8 mouse cellular contexts compared by ENCODE assay signal in the genomic region with DNA sequence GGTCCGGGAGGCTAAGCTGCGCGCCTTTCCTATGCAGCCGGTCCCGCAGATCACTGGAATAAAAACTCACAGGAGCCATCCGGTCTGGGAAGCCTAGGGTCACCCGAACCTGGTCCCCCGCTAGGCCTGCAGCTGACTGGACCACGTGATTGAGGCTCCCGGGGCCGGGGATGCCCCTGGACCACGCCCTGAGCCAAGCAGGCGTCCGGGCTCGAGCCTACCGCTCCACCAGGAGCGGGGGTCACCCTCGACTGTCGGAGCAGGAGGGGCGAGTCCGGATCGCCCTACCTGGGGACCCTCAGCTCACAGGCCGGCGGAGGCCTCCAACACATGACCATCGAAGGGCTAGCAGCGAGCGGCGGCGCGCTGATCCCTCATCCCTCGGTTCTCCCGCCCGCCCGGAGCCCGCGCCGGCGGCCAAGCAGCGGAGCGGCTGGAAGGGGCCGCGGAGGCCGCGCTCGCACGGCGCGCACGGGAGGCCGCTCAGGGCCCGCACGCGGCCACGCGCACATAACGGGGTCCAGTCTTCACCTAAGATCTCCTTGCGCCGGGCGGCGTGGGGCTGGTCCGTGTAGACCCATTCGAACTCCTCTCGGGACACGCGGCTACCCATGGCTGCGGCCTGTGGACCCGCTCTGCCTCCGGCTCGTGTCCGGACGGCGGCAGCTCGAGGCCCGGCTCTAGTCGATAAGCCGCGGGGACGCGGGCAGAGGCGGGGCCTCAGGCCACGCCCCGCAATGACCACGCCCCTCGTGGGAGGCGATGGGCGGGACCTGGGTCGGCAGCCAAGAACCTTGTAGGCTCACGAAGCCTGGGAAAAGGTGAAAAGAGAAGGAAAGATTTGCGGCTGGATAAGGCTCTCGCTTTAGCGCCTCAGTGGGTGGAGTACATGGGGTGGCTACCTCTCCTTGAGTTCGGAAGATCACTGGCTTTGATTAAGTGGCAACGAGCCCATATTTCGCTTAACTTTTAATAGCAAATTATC. TPM values are rescaled to one million over a fixed set of nuclear protein-coding genes. Genes with fewer than 3 reads are reported as not detected.
DNase-seq lines count a peak whose midpoint lies in the region; ATAC-seq and TF ChIP-seq lines count a peak whose summit lies in the region.

A gene (minus strand): TSS at position 714 of the 985 bp plus-strand sequence.

- peak within 1 kb of the TSS; percentile 94 for H3K27ac ChIP-seq in gastrocnemius, adult 2 months
- peak within 1 kb of the TSS; percentile 90 for H3K27ac ChIP-seq in hindbrain, postnatal 0 days
- H3K27ac ChIP-seq in left cerebral cortex, adult 2 months: peak within 1 kb of the TSS; percentile 90

- no peaks in the 10 kb centered on the region for H3K27me3 ChIP-seq in hindbrain, postnatal 0 days (ENCODE audit: insufficient read depth, low read length)

- no peak for TF ChIP-seq CTCF in gastrocnemius, adult 2 months (IDR thresholded peaks at IDR 0.05)
- no peak for TF ChIP-seq CTCF in hindbrain, postnatal 0 days (IDR thresholded peaks at IDR 0.05; ENCODE audit: low read depth)
- no peak for TF ChIP-seq CTCF in left cerebral cortex, adult 2 months (IDR thresholded peaks at IDR 0.05)

- peak within 1 kb of the TSS; percentile 98 for H3K4me3 ChIP-seq in gastrocnemius, adult 2 months
- H3K4me3 ChIP-seq in hindbrain, postnatal 0 days (ENCODE audit: low read length): peak within 1 kb of the TSS; percentile 88
- H3K4me3 ChIP-seq in left cerebral cortex, adult 2 months: peak within 1 kb of the TSS; percentile 77

- H3K9ac ChIP-seq in hindbrain, postnatal 0 days (replicated peaks; ENCODE audit: low read length): peak within 1 kb of the TSS; percentile 91

- peak; percentile 79 for ATAC-seq in common myeloid progenitor, adult 5-6 weeks (replicated peaks; ENCODE audit: low read depth, poor library complexity, severe bottlenecking)
- ATAC-seq in hindbrain, postnatal 0 days: peak; percentile 93
- ATAC-seq in megakaryocyte, adult 5-6 weeks (ENCODE audit: poor library complexity, severe bottlenecking): peak; percentile 83

- peaks cover 15% of the 10 kb centered on the region for H3K4me1 ChIP-seq in hindbrain, postnatal 0 days (ENCODE audit: insufficient read depth, low read length)

- peak; percentile 99 for DNase-seq in ZHBTc4 (ENCODE audit: low read depth, low spot score)
- peak; percentile 94 for DNase-seq in gastrocnemius, adult 2 months
- DNase-seq in hindbrain, postnatal 0 days (ENCODE audit: low spot score): peak; percentile 93
- peak; percentile 92 to 93 for DNase-seq in left cerebral cortex, adult 2 months (ENCODE audit: extremely low spot score in 1 of 2, low spot score in 2 of 2)
- peak; percentile 91 to 95 for DNase-seq in right cerebral cortex, adult 2 months (ENCODE audit: low spot score in 2 of 2)
- peak; percentile 95 for DNase-seq in urinary bladder, postnatal 14 days (ENCODE audit: low spot score)

- intact Hi-C loops in gastrocnemius, adult 2 months (cut with DNase I): loop anchor here (10.0 kb wide), 2 partner anchors 62 to 1128 kb away; a partner anchor contains a TSS
- intact Hi-C loops in left cerebral cortex, adult 2 months (cut with DNase I): loop anchor here (2.0 to 10.0 kb wide), 2 partner anchors 58 to 1752 kb away; a partner anchor contains a TSS

- no peaks in the 10 kb centered on the region for H3K36me3 ChIP-seq in hindbrain, postnatal 0 days (ENCODE audit: insufficient read depth, low read length)

- H3K9me3 ChIP-seq in hindbrain, postnatal 0 days (ENCODE audit: low read length): no peaks in the 10 kb centered on the region

- under 1% methylated on average over 94 of the region's 94 CpGs for WGBS in hindbrain, postnatal 0 days

- peak within 1 kb of the TSS; percentile 88 for H3K4me2 ChIP-seq in hindbrain, postnatal 0 days (ENCODE audit: low read depth, low read length)

RNA-seq across cellular contexts. Expression of the gene that starts here (rescaled TPM):
- 20.6 and 27.1 TPM in 2 replicates for total RNA-seq in common myeloid progenitor, adult 5-6 weeks (2017)
- 10 to 100 TPM; 15.7 to 19.1 TPM for total RNA-seq in gastrocnemius, adult 2 months (2021)
- total RNA-seq in hindbrain, postnatal 0 days (2014; rRNA removed): 101 and 107 TPM in 2 replicates
- polyA plus RNA-seq in hindbrain, postnatal 0 days (2015; fragmentation: Nextera tagmentation; extraction: Ambion mirVana): 134 and 135 TPM in 2 replicates
- 10 to 100 TPM; 58.8 to 62.4 TPM for total RNA-seq in left cerebral cortex, adult 2 months (2021)
- total RNA-seq in megakaryocyte, adult 5-6 weeks (2015): 417 and 430 TPM in 2 replicates
- total RNA-seq in megakaryocyte, adult 5-6 weeks (2017): 194 and 208 TPM in 2 replicates

Comparison
In these comparisons a context has a peak if more than half of its experiments do, and no peak if none do; other contexts are left out.
1. Peak in every context shown above with its lines: DNase-seq, ATAC-seq, H3K4me3 ChIP-seq and H3K27ac ChIP-seq.